ENCODE assay signal across 19 mouse cellular contexts in genomic region chr11:120779876-120780275, GRCm38 (mm10).
"Had no signal": no experiment of that assay in that cellular context is flagged by ENCODE, and none has a peak within 500 bp of the region (broad histone marks: within the 10 kb centered on the region; RNA-seq: fewer than 3 reads in every experiment).

No protein-coding gene starts in this region.

- H3K9me3 ChIP-seq: lung, embryonic 15.5 days; megakaryocyte, embryonic 14.5 days; midbrain, embryonic 12.5 days; neural tube, embryonic 13.5 days; neural tube, embryonic 15.5 days had no signal

- DNase-seq: liver, postnatal 0 days; lung, adult 2 months; lung, postnatal 14 days; lung, postnatal 36 days; midbrain, embryonic 14.5 days; retina, postnatal 1 day; right cerebral cortex, adult 18-20 months; right cerebral cortex, postnatal 25 days; right cerebral cortex, postnatal 4 days; spleen, adult 18-20 months; thymus, adult 18-20 months; thymus, postnatal 25 days had no signal

- H3K27ac ChIP-seq: lung, embryonic 15.5 days; macrophage; midbrain, embryonic 12.5 days; neural tube, embryonic 13.5 days; neural tube, embryonic 15.5 days had no signal

- H3K4me3 ChIP-seq: lung, embryonic 15.5 days; midbrain, embryonic 12.5 days; myocyte; neural tube, embryonic 13.5 days; neural tube, embryonic 15.5 days had no signal

- H3K27me3 ChIP-seq: lung, embryonic 15.5 days; neural tube, embryonic 13.5 days; neural tube, embryonic 15.5 days had no signal
